Mouse (Mus musculus): Measurements from ENCODE around the gene Flnb.

DNA sequence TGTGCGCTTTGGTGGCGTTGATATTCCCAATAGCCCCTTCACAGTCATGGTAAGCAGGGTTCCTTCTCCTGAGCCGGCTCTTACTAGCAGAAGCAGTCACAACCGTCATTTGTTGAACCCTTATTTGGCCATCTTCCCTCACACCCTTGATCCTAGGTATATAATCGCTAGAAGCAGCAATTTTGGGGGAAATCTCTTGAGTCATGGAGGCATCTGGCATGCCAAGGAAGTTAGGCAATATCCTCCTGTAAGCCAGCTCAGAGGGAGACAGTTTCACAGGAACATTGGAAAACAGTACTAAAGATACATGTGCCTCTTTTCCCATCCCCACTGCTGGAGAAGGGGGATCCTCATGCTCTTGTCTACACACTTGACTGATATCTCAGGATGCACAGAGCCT, 101.6 kb downstream of the Flnb start:
- TF ChIP-seq CTCF (IDR thresholded peaks at IDR 0.05; ENCODE audit: low read depth, low read length) (no peak), GATA1 (IDR thresholded peaks at IDR 0.05; ENCODE audit: borderline replicate concordance, low read length) (no peak), POLR2AphosphoS5 (IDR thresholded peaks at IDR 0.05; ENCODE audit: insufficient replicate concordance, low read depth, low read length) (no peak), TAL1 (conservative IDR thresholded peaks at IDR 0.05; ENCODE audit: low read depth, low read length) (no peak), GATA2 (IDR thresholded peaks at IDR 0.05; ENCODE audit: borderline replicate concordance, low read depth, low read length) (no peak)

All from G1E (cell line).